Mouse (Mus musculus) myocyte (in vitro differentiated cells): ENCODE data around the gene Tbc1d2.
"Not testable (repeated sequence)": the region's sequence is repeated elsewhere in the genome, so short reads cannot be mapped to it uniquely, and the experiment has no call there.

Experiments
- E2F4 ChIP-seq: IDR thresholded peaks from one replicate; pipeline ENCODE4 v1.6.1; 2011; ENCODE audit warnings: mild to moderate bottlenecking, control low read depth, moderate library complexity; ENCODE audit not compliant: insufficient read depth
- MAX ChIP-seq: IDR thresholded peaks from one replicate; pipeline ENCODE4 v1.6.1; 2011; ENCODE audit warnings: low read depth, mild to moderate bottlenecking, control low read depth
- POLR2A ChIP-seq: IDR thresholded peaks from one replicate; pipeline ENCODE4 v1.6.1; 2011; ENCODE audit warnings: low read depth, mild to moderate bottlenecking, control low read depth, moderate library complexity; ENCODE audit not compliant: insufficient read length
- POLR2AphosphoS2 ChIP-seq: IDR thresholded peaks from one replicate; pipeline ENCODE4 v1.6.1; 2011; ENCODE audit warnings: low read depth, control low read depth; ENCODE audit not compliant: insufficient read length
- SRF ChIP-seq: IDR thresholded peaks from one replicate; pipeline ENCODE4 v1.6.1; 2011; ENCODE audit warnings: low read depth; ENCODE audit not compliant: control insufficient read depth, insufficient read length
- TCF12 ChIP-seq: IDR thresholded peaks from one replicate; pipeline ENCODE4 v1.6.1; 2011; ENCODE audit warnings: mild to moderate bottlenecking, control low read depth; ENCODE audit not compliant: poor library complexity, insufficient read depth, severe bottlenecking
- USF1 ChIP-seq: IDR thresholded peaks from one replicate; pipeline ENCODE4 v1.6.1; 2011; ENCODE audit warnings: low read depth, mild to moderate bottlenecking, control low read depth, moderate library complexity

DNA sequence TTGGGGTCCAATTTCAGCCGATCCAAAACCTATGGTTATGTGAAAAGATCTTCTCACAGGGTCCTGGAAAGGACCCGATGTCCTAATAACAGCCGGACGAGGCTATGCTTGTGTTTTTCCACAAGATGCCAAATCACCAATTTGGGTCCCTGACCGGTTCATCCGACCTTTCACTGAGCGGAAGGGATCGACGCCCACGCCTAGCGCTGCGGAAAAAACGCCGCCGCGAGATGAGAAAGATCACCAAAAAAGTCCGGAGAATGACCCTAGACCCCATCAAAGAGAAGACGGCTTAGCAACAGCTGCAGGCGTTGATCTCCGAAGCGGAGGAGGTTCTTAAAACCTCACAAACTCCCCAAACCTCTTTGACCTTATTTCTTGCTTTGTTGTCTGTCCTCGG is 68.4 kb downstream of the Tbc1d2 start:
- not testable (repeated sequence) for TF ChIP-seq POLR2A, USF1, SRF, POLR2AphosphoS2, E2F4, MAX, TCF12
